In genomic region chr3:117508090-117508489, GRCm38 (mm10) we compare ENCODE assay signal across 16 mouse cellular contexts.
"Had no signal": no experiment of that assay in that cellular context is flagged by ENCODE, and none has a peak within 500 bp of the region (broad histone marks: within the 10 kb centered on the region; RNA-seq: fewer than 3 reads in every experiment).

No protein-coding gene starts in this region.

- H3K4me1 ChIP-seq: limb, embryonic 15.5 days; lung, embryonic 15.5 days; megakaryocyte, embryonic 14.5 days; midbrain, embryonic 15.5 days; neural tube, embryonic 12.5 days; stomach, embryonic 15.5 days had no signal

- H3K4me2 ChIP-seq: limb, embryonic 15.5 days; lung, embryonic 15.5 days; midbrain, embryonic 11.5 days; midbrain, embryonic 15.5 days; neural tube, embryonic 12.5 days; stomach, embryonic 15.5 days had no signal

- ATAC-seq: intestine, embryonic 16.5 days; midbrain, embryonic 15.5 days had no signal

- H3K9me3 ChIP-seq: limb, embryonic 15.5 days; lung, embryonic 15.5 days; midbrain, embryonic 15.5 days; neural tube, embryonic 12.5 days; stomach, embryonic 15.5 days had no signal

- H3K4me3 ChIP-seq: limb, embryonic 15.5 days; lung, embryonic 15.5 days; megakaryocyte, embryonic 14.5 days; midbrain, embryonic 15.5 days; neural tube, embryonic 12.5 days; stomach, embryonic 15.5 days had no signal

- H3K27ac ChIP-seq: limb, embryonic 15.5 days; lung, embryonic 15.5 days; macrophage; midbrain, embryonic 15.5 days; neural tube, embryonic 12.5 days; stomach, embryonic 15.5 days had no signal

- DNase-seq: kidney, adult 2 months; kidney, postnatal 36 days; layer of hippocampus, adult 9-11 months; layer of hippocampus, postnatal 36 days; lung, postnatal 14 days; thymus, adult 2 months; thymus, postnatal 25 days had no signal

- H3K36me3 ChIP-seq: limb, embryonic 15.5 days; lung, embryonic 15.5 days; midbrain, embryonic 15.5 days; neural tube, embryonic 12.5 days; stomach, embryonic 15.5 days had no signal

- H3K27me3 ChIP-seq: limb, embryonic 15.5 days; lung, embryonic 15.5 days; megakaryocyte, embryonic 14.5 days; midbrain, embryonic 15.5 days; neural tube, embryonic 12.5 days; stomach, embryonic 15.5 days had no signal

- H3K9ac ChIP-seq: limb, embryonic 15.5 days; lung, embryonic 15.5 days; midbrain, embryonic 15.5 days; neural tube, embryonic 12.5 days; stomach, embryonic 15.5 days had no signal
